Mouse (Mus musculus) bone marrow, adult 2 months (tissue): ENCODE results near the gene Mab21l3.

Source experiments
- CTCF ChIP-seq: fragments of 200-500 bp; IDR thresholded peaks from 2 replicates; pipeline ENCODE4 v1.5.1; 2011; ENCODE audit warnings: low read length, control low read depth; ENCODE audit not compliant: control insufficient read depth, insufficient read depth
- POLR2A ChIP-seq: fragments of 200-500 bp; IDR thresholded peaks from 2 replicates; pipeline ENCODE4 v1.6.1; 2011; ENCODE audit warnings: low read depth, mild to moderate bottlenecking, control low read depth, low read length, borderline replicate concordance; ENCODE audit not compliant: control insufficient read depth

GRCm38 (mm10) chr3:101803764-101804163, 45.0 kb downstream of the Mab21l3 start:
- no peak for TF ChIP-seq CTCF
- TF ChIP-seq POLR2A: no peak
